Mouse (Mus musculus) erythroblast, embryonic 14.5 days (primary cell): ENCODE results near the gene Prph. TPM values are rescaled to one million over a fixed set of nuclear protein-coding genes. Genes with fewer than 3 reads are reported as not detected.

ENCODE experiments used
- H3K27me3 ChIP-seq: 2 replicates; pipeline ENCODE4 v1.6.1; 2012; ENCODE audit warnings: inconsistent platforms; ENCODE audit not compliant: control insufficient read depth
- H3K36me3 ChIP-seq: 2 replicates; pipeline ENCODE4 v1.6.1; 2012; ENCODE audit warnings: mild to moderate bottlenecking, inconsistent platforms; ENCODE audit not compliant: control insufficient read depth
- H3K4me1 ChIP-seq: 2 replicates; pipeline ENCODE4 v1.6.1; 2012; ENCODE audit warnings: inconsistent platforms; ENCODE audit not compliant: control insufficient read depth
- H3K4me3 ChIP-seq: replicated peaks from 2 replicates; pipeline ENCODE3; 2012; ENCODE audit warnings: moderate library complexity, mild to moderate bottlenecking, inconsistent platforms
- H3K9me3 ChIP-seq: 2 replicates; pipeline ENCODE4 v1.6.1; 2012; ENCODE audit warnings: low read length, inconsistent platforms, mixed read lengths; ENCODE audit not compliant: control insufficient read depth
- GATA1 ChIP-seq: IDR thresholded peaks from 2 replicates; pipeline ENCODE4 v1.6.1; 2012; ENCODE audit warnings: low read length, inconsistent platforms, mixed read lengths
- TAL1 ChIP-seq: IDR thresholded peaks from 3 replicates; pipeline ENCODE4 v1.6.1; 2012; ENCODE audit warnings: low read length, inconsistent platforms, mixed read lengths
- polyA plus RNA-seq: library from polyadenylated mRNA; stranded (reverse); fragments of >175 nt; gene quantifications from 2 replicates; pipeline ENCODE4 v1.2.3, GENCODE M21; 2012

Gene Prph
- polyA plus RNA-seq, 1 experiment = not detected

GRCm38 (mm10) chr15:99020171-99020570 lies 34.8 kb upstream of the Prph start:
- no peaks in the 10 kb centered on the region for H3K36me3 ChIP-seq
- H3K9me3 ChIP-seq = peaks cover 3% of the 10 kb centered on the region; the same call in 1 of the 2 replicates
- no peak for TF ChIP-seq TAL1
- TF ChIP-seq GATA1 = no peak
- no peak overlapping the region for H3K4me3 ChIP-seq
- peaks cover 11% of the 10 kb centered on the region for H3K27me3 ChIP-seq
- peaks cover 3% of the 10 kb centered on the region for H3K4me1 ChIP-seq

GRCm38 (mm10) chr15:99021255-99021654 lies 33.7 kb upstream of the Prph start:
- no peak for TF ChIP-seq TAL1
- no peak for TF ChIP-seq GATA1
- H3K9me3 ChIP-seq = peaks cover 3% of the 10 kb centered on the region; the same call in 1 of the 2 replicates
- no peak overlapping the region for H3K4me3 ChIP-seq
- peaks cover 13% of the 10 kb centered on the region for H3K27me3 ChIP-seq
- H3K36me3 ChIP-seq = no peaks in the 10 kb centered on the region
- H3K4me1 ChIP-seq = peaks cover 7% of the 10 kb centered on the region

GRCm38 (mm10) chr15:99024668-99025314 lies 30.2 kb upstream of the Prph start:
- peaks cover 8% of the 10 kb centered on the region for H3K27me3 ChIP-seq
- H3K9me3 ChIP-seq = peaks cover 3% of the 10 kb centered on the region; the same call in 1 of the 2 replicates
- no peak overlapping the region for H3K4me3 ChIP-seq
- H3K36me3 ChIP-seq = no peaks in the 10 kb centered on the region
- peaks cover 32% of the 10 kb centered on the region for H3K4me1 ChIP-seq
- TF ChIP-seq TAL1 = no peak
- TF ChIP-seq GATA1 = no peak

- H3K4me3 ChIP-seq = no peak overlapping the region
Measured at GRCm38 (mm10) chr15:99025414-99025813, 29.6 kb upstream of the Prph start.

GRCm38 (mm10) chr15:99026259-99026658 lies 28.7 kb upstream of the Prph start:
- Histone ChIP-seq H3K4me1 (peaks cover 33% of the 10 kb centered on the region), H3K9me3 (peaks cover 1% of the 10 kb centered on the region; the same call in 1 of the 2 replicates), H3K27me3 (peaks cover 8% of the 10 kb centered on the region), H3K4me3 (no peak overlapping the region), H3K36me3 (peaks cover 2% of the 10 kb centered on the region)
- TF ChIP-seq TAL1 (no peak), GATA1 (no peak)

More at GRCm38 (mm10) chr15:99025414-99025813, 29.6 kb upstream of the Prph start:
- Histone ChIP-seq H3K27me3 (peaks cover 8% of the 10 kb centered on the region), H3K9me3 (peaks cover 3% of the 10 kb centered on the region; the same call in 1 of the 2 replicates), H3K4me1 (peaks cover 33% of the 10 kb centered on the region), H3K36me3 (no peaks in the 10 kb centered on the region)
- TF ChIP-seq GATA1 = no peak
- no peak for TF ChIP-seq TAL1

GRCm38 (mm10) chr15:99027116-99027515 lies 27.9 kb upstream of the Prph start:
- peaks cover 36% of the 10 kb centered on the region for H3K4me1 ChIP-seq
- TF ChIP-seq GATA1 (no peak), TAL1 (no peak)
- peaks cover 11% of the 10 kb centered on the region for H3K36me3 ChIP-seq
- no peak overlapping the region for H3K4me3 ChIP-seq
- H3K27me3 ChIP-seq = peaks cover 8% of the 10 kb centered on the region
- H3K9me3 ChIP-seq = no peaks in the 10 kb centered on the region

- TF ChIP-seq TAL1 (no peak), GATA1 (no peak)
- H3K36me3 ChIP-seq = peaks cover 29% of the 10 kb centered on the region
- H3K4me3 ChIP-seq = peak overlapping the region; percentile 70
- no peaks in the 10 kb centered on the region for H3K9me3 ChIP-seq
- peaks cover 54% of the 10 kb centered on the region for H3K4me1 ChIP-seq
- peaks cover 5% of the 10 kb centered on the region for H3K27me3 ChIP-seq
Measured at GRCm38 (mm10) chr15:99028874-99029458, 26.0 kb upstream of the Prph start.

GRCm38 (mm10) chr15:99029619-99030584 lies 25.1 kb upstream of the Prph start, which contains the start of gene Tuba1c:
Tuba1c (plus strand) TSS chr15:99029891.
- Histone ChIP-seq H3K27me3 (peaks cover 3% of the 10 kb centered on the region; the same call in 1 of the 2 replicates), H3K4me1 (peaks cover 57% of the 10 kb centered on the region), H3K9me3 (no peaks in the 10 kb centered on the region), H3K4me3 (peak within 1 kb of the TSS; percentile 70), H3K36me3 (peaks cover 36% of the 10 kb centered on the region)
- TF ChIP-seq GATA1 (no peak), TAL1 (no peak)
